Mouse (Mus musculus): ENCODE measurements around the gene AC131692.1.
"Not testable (repeated sequence)": the region's sequence is repeated elsewhere in the genome, so short reads cannot be mapped to it uniquely, and the experiment has no call there.

DNA sequence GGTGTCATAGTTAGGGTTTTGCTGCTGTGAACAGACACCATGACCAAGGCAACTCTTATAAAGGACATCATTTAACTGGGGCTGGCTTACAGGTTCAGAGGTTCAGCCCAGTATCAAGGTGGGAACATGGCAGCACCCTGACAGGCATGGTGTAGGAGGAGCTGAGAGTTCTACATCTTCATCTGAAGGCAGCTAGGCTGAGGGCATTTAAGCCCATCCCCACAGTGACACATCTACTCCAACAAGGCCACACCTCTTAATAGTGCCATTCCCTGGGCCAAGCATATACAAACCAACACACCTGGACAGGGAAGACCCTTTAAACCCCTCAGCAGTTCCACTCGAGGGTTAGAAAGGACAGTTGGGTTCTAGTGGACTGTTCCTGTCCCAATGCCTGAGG, 39.0 kb downstream of the AC131692.1 start:
- TF ChIP-seq POLR2A (IDR thresholded peaks at IDR 0.05; ENCODE audit: low read depth, low read length); CTCF (IDR thresholded peaks at IDR 0.05; ENCODE audit: extremely low read depth, insufficient read length, insufficient replicate concordance, low read depth, low read length): not testable (repeated sequence)
